Mouse (Mus musculus): ENCODE results near the gene Bnip1.

Bnip1 gene

DNA sequence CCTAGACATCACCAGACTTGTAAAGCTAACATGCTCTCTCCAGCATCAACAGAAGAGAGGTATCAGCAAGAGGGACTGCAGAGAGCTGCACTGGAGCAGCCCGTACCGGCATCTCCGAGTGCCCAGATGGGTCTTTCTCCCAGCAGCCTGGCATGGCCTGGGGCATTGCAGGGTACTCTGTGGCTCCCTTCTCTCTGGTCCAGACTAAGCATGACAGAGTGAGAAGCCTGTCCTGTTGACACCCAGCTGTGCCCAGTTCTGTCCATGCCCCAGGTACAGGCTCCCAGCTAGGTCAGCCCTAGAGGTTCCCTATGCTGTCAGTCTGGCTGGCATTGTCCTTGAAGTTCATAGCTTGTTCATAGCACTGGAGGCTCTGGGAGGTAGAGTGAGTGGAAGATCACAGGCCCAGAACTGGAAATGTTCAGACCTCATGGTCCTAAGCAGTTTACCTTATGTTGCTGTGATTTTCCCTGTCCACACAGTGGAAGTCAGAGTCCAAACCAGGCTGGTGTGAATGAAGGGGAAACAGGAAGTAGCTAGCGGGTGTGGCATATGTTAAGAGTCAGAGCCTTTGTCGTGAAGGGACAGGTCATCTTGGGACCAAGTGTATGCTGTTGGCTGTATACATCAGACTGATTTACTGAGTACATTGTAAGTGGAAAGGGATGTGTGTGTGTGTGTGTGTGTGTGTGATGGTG, 12.4 kb downstream of the Bnip1 start:
- no peak for DNase-seq (ENCODE audit: low spot score in 2 of 2)

DNA sequence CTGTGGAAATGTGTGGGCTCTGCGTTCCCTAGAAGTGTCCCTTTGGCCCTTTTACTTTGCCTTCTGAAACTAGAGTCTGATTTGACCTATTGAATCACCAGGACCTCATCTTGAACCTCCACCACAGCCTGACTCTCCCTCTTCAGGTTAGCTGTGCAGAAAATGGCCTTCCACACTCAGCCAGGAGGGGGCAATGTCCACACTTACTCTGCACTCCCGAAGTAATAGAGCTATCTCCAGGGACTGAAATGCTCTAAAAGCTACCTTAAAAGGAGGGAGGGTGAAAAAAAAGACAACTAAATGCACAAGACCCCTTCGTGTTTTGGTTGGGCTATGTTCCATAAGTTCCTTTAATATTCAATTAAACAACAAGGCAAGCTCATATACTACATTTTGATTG, 13.9 kb downstream of the Bnip1 start:
- DNase-seq (ENCODE audit: low spot score in 2 of 2) = peak in 1 of 2 experiments; percentile 29

DNA sequence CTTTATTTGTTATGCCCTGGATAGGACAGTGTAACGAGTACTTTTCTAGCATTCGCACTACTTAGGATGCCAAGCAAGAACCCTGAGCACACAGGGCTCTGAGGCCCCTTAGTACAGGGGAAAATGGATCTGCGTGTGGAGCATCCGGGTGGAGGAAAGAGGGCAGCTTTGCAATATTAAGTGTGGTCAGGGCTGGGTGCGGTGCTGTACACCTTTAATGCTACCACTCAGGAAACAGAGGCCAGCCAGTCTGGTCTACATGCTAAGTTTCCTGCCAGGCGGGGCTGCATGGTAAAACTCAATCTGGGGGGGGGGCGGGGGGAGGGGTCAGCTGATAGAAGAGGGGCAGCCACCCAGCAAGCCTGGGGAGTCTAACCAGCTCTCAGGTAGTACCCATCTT, 14.5 kb downstream of the Bnip1 start:
- DNase-seq (ENCODE audit: low spot score in 2 of 2) = no peak

DNA sequence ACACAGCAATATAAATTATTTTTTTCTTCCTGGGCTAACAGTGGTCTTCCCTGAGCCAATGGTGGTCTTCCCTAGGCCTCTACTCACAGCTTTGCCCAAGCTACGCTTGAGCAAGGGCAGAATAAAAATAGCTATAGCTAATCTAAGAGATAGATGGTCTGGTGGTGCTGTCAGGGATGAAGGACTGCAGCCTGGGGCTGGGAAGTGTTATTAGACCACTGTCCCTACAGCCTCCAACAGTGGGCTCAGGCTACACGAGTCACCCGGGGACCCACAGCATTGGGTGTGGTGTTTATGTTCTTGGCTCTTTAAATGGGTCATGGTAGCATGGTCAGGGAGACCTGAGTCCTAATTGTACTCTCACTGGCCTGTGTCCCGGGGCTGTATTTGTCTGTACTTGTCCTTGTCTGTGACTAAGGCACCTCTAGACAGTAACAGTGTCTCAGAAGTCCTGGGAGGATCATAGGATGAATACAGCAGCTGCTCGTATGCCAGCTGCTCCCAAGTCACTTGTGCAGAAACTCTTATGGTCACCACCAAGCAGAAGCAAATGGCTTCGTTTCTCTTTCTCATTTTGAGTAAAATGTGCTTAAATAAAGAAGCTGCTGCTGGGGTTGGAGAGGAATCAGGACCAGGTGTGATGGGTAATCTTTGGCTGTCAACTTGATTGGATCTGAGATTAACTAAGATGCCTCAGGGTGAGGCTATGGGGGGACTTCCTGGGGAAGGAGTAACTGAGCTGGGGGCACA, 16.7 kb downstream of the Bnip1 start:
- DNase-seq (ENCODE audit: low spot score in 2 of 2) = no peak

DNA sequence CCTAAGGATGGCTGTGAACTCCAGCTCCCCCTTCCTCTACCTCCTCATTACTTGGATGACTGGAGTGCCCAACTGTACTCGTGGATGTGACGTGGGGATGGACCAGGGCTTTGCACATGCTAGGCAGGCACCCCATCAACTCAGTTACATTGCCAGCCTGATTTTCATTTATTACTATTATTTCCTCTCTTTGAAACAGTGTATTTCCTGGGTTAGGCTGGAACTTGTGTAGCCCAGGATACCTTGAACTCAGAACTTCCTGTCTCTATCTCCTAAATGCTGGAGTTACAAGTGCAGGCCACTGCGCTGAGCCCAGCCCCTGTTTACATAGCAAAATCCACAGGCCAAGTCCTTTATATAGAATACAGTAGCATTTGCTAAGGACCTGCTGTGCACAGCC, 22.0 kb downstream of the Bnip1 start:
- DNase-seq (ENCODE audit: low spot score in 2 of 2) = no peak

DNA sequence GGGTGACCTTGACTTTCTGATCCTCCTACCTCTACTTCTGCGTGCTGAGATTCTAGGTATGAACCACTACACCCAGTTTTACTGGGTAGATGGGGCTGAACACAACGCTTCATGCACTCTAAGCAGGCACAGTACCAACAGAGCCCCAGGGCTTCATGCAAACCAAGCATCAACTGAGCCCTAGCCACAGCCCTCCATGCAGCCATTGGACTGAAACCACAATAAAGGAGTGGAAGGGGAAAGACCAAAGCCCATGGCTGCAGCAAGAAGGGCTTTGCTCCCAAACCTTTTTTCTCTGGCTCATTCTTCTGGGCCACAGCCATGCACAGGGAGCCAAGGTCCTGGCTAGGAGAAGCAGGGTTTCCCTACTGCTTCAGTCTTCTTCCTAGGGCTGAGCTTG, 31.7 kb downstream of the Bnip1 start:
- no peak for DNase-seq (ENCODE audit: low spot score in 2 of 2)

DNA sequence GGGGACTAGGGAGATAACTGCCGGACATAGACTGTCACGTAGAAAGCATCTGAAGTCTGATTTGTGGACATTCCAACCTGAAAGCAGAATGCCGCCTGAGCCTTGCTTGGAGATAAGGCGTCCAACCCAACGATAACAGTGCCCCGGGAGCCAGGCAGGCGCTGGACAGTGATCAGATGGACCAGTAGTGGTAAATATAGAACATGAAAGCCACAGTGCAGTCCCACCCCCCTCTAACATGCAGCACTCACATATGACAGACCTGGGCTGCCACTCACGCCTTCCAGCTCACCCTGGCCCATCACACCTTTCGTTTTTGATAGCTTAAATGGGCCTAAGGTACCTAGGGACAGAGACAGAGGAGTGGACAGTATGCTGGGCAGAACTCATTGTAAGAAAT, 32.6 kb downstream of the Bnip1 start:
- no peak for DNase-seq (ENCODE audit: low spot score in 2 of 2)

DNA sequence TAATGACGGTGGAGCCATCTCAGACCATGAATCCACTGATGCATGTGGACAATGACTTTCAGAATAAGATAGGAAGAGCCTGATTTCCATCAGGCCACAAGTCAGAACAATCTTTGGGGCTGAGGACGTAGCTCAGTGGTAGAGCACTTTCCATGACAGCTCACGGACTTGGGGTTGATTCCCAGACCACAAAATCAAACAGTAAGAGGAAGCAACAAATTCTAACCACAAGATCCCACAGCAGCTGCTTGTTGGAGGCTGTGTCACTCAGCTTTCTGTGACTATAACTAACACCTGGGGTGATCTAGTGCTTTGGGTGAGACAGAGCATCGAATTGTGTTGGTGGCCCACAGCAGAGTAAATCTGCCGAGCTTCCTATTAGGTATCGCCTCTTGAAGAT, 35.9 kb downstream of the Bnip1 start:
- DNase-seq (ENCODE audit: low spot score in 2 of 2) = no peak

DNA sequence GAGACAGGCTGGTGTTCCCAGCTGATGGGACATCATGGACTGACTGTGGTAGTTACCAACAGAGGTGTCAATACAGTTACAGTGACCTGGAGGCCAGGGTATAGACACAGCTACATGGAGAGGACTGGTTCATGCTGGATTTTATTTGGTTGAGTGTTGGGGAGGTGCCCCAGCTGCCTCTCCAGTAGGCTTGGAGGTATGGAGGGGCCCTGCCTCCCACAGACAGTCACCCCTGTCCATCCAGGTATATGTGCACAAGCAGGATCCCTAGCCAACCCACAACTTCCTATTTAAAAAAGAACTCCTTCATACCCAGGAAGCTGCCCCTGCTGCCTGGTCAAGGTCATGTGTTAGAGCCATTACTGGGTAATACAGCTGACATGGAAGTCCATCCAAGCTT, 36.9 kb downstream of the Bnip1 start:
- no peak for DNase-seq (ENCODE audit: low spot score in 2 of 2)

DNA sequence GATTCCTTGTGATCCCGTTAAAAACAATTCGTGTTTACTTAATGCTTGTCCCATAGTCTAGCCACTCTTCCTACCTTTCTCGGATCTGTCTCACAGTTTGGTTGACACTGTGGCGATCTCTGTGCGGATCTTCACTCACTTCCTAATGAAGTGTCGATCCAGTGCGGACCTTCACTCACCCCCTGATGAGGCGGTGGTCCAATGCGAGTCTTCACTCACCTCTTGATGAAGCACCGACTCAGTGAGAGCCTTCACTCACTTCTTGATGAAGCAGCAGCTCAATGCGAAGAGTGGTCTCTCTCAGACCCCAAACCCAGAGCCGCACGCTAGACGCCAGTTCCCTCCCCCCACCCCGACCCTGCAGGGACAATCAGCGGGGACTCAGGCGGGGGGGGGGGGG, 45.3 kb downstream of the Bnip1 start:
- no peak for DNase-seq (ENCODE audit: low spot score in 2 of 2)

DNA sequence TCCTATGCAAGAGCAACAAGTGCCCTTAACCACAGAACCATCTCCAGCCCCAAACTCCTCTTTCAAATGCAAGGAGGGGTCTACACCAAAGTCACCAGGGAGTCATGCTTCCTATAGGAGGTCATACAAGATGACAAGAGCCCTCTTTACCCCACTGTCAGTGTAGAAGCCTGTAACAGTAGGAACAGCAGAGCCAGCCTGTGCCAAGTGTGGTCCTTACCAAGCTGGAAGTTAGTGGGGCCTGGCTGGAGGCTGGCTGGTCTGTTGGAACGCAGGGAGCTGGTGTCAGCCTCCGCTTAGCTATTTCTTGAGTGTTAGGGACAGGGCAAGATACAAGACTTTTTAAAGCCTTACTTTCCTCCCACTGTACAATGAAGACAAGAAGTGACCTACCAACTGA, 52.9 kb downstream of the Bnip1 start:
- DNase-seq (ENCODE audit: low spot score in 2 of 2) = no peak

DNA sequence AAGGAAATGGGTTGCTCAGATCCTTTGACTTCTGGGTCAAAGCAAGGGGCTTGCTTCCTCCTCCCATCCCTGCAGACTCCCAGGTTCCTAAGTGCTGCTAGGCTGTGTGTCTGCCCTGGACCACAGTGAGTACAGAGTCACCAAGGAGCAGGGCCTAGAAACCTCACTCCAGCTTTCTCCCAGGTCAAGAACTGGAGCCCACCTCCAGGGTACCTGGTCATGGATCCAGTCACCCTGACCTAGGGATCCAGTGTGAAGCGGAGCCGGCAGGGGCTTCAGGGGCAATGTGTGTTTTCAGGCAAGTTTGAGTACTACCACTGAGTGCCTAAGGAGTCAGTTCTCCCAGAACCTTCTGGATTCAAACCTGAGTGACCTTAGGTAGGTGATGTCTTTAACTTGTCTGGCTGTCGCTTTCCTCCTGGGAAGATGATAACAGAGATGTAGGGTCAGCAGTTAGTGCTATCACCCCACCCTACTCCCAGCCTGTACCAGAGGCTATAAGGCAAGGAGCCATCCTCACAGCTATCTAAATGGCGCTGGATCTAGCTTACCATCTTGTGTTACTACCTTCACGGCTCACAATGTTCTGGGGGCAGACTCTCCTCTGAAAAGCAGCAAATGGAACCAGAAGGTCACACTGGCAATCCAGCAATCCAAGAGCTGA, 53.6 kb downstream of the Bnip1 start:
- DNase-seq (ENCODE audit: low spot score in 2 of 2) = no peak

DNA sequence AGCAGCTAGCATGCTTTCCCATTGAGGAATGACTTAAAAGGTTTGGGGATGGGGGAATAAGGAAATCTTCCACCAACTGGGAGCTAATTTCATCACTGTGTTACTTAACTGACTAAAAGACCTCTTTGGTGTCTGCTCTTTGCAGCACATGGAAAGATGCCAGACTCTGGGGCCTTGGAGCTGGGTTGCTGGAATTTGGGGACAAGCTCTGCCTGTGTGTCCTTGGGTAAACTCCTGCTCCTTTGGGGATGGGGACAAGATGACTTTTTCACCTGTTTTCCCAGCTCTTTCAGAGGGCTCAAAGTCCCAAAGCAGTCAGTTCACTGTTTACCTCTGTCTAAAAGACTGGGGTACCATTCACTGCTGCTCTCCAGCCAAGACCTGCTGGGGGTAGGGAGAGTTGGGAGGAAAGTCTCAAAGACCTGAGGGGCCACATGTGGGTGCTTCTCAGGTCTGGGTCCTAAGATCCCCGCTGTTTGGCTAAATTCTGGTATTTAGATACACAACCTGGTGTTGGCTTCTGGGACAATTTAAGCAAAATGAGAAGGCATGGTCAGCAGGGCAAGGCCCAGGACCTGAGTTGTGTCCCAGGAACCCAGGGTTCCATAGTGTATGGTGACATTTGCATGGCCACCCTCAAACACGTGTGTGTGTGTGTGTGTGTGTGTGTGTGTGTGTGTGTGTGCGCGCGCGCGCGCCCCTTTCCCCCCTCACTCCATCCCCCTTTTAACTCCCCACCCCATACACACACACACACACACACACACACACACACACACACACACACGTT, 54.3 kb downstream of the Bnip1 start:
- no peak for DNase-seq (ENCODE audit: low spot score in 2 of 2)

DNA sequence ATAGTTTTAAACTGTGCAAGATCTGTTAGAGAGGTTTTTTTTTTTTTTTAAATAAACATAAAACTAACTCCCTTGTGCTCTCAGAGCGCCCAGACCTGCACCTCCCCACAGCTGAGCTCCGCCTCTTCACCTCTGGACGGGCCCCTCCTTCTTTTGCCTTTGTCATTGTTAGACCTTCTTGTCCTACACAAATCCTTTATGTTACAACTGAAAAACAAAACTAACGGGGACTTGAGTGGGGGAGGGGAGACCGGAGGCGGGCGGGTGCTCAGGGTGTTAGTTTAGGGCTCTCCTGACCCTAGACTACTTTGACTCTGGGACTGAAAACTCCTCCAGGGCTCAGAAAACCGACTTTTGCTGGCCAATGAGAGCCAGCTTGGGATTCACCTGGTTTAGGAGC, 55.1 kb downstream of the Bnip1 start:
- DNase-seq (ENCODE audit: low spot score in 2 of 2) = no peak

DNA sequence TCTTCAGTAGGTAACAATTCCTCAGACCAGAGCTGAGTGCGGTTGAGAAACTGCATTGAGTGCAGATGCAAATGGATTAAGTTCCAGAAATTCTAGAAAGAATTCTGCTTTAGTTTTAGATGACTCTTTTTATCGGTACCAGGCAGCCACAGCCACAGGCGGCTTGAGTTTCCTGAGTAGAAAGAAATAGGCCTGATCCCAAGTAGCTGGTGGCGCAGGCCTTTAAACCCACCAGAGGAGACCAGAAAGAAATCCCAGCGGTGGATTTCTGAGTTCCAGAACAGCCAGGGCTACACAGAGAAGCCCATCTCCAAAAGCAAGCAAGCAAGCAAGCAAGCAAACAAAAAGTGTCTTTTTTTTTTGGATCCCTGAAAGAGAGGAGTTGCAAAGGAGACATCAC, 55.5 kb downstream of the Bnip1 start:
- no peak for DNase-seq (ENCODE audit: low spot score in 2 of 2)

DNA sequence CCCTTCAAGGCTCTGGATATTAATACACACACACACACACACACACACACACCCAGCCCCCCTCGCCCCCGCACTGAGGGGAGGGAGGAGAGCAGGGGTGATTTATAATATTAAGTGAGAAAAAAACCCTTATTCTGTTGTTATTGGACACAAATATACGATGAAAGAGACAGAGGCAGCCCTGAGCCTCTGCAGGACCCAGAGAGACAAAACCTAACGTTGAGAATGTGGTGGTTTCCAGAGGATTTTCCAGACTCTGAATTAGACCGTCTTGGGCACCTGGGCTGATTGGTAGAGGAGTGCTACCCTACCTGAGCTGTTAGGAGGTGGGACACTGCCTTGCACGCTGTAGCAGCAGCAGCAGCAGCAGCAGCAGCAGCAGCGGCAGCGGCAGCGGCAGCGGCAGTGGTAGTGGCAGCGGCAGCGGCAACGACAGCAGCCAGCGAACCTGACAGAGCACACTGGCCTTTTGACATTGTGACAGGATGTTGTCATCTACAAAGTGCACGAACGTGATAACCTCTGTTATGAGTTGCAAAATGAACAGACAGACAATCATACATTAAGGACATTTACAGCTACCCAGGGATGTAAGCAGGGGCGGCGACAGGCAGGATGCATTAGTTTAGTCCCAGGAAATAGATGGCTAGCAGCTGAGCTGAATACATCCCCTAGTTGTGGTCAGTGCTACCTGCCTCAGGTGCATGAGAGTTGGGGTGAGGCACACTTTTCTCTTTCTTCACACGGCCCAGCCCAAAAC, 56.1 kb downstream of the Bnip1 start:
- no peak for DNase-seq (ENCODE audit: low spot score in 2 of 2)

DNA sequence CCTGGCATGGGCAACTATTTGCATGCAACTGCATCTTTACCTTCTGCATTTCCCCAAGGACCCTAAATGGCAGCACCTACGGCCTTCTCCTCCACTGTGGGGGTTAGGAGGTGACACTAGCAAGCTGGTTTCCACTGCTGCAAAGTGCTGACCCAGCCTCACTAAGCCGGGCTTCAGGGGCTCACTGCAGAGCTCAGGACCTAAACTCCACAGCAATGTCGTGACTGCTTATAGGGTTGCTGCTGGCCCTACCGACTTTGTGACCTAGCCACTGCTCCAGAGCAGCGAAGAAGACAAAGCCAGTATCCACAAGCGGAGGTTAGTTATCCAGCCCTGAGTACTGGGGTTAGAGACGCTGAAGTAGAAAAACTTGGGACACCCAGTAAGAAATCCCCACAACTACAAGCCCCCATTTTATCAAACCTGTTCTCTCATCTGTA, 56.7 kb downstream of the Bnip1 start:
- no peak for DNase-seq (ENCODE audit: low spot score in 2 of 2)

DNA sequence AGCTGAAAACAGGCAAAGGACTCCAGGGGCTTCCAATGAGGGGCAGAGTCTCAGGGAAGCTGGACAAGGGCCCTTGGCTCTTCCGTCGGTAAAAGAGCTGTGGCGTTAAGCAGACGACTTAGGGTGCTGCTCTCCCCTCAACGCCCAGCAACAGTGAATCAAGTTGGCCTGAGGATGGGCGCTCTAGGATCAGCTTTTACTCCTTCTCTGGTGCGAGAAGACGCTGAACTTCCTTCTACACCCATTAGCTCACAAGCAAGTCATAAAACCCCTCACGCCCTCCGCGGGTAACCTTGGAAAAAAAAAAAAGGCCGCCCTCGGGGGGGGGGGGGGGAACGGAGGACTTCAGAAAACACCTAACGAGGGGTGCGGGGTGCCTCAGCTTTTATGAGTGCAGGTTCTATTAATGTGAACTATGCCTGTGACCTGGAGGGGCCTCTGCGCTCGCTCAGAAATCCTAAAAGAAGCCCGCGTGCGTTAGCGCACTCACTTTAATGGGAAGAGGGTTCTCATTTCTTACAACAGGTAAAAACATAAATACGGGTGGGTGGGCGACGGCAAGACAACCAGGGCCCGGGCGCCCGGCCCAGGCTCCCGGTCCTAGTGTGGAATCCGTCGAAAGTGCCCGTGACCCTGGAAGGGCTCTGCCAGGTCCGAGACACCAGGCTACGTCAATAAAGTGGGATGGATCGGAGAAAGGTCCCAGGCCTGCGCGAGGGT, 57.5 kb downstream of the Bnip1 start:
- DNase-seq (ENCODE audit: low spot score in 2 of 2) = no peak

DNA sequence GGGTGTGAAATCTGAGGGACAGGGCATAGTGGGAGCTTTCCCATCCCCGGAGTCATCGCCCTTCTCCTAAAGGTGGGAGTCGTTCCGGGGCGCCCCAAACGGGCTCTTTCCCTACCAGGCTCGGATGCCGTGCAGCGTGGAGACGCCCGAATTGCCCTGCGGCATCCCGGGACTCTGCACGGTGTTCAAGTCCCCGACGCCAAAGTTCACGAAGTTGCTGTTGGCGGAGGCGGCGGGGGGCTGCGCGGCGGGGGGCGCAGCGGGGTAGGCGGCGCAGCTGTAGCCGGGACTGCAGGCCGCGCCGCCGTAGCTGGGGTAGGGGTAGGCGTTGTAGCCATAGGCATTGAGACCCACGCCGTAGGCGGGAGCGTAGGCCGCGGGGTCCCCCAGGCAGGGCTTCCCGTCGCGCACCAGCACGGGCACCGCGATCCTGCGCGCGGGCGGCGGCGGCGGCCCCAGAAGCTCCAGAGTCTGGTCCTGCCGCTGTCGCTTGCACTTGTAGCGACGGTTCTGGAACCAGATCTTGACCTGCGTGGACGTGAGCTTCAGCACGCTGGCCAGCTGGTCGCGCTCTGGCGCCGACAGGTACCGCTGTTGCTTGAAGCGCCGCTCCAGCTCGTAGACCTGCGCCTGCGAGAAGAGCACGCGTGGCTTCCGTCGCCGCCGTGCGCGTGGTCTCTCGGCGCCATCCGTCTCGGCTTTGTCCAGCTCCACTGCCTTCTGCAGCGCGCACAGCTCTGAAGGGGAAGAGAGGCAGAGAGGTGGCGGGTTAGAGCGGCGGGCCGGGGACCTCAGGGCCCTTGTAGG, 58.2 kb downstream of the Bnip1 start:
- DNase-seq (ENCODE audit: low spot score in 2 of 2) = no peak
